In genomic region chr1:166153351-166154120, GRCm38 (mm10) we compare ENCODE assay signal across 8 mouse cellular contexts. TPM values are rescaled to one million over a fixed set of nuclear protein-coding genes. Genes with fewer than 3 reads are reported as not detected.
DNase-seq lines count a peak whose midpoint lies in the region; ATAC-seq and TF ChIP-seq lines count a peak whose summit lies in the region.

No protein-coding gene starts in this region.

- no peak for TF ChIP-seq POLR2A in myocyte (IDR thresholded peaks at IDR 0.05; ENCODE audit: insufficient read length, low read depth)

- peak; percentile 67 for DNase-seq in kidney, adult 11 months
- peak; percentile 88 for DNase-seq in embryo, embryonic 9.5 days (ENCODE audit: extremely low spot score)
- peak; percentile 73 to 95 for DNase-seq in heart, adult 18-20 months
- DNase-seq in kidney, adult 9 months = peak; percentile 88
- peak; percentile 85 for DNase-seq in liver
- DNase-seq in spleen, postnatal 4 days (ENCODE audit: low spot score in 2 of 2) = peak; percentile 83 to 95

- no peaks in the 10 kb centered on the region for H3K4me1 ChIP-seq in kidney, embryonic 14.5 days (ENCODE audit: control insufficient read depth, insufficient read depth, low read length)

- WGBS in kidney, embryonic 14.5 days = 12% methylated on average over 18 of the region's 18 CpGs

- H3K79me2 ChIP-seq in myocyte (ENCODE audit: control insufficient read depth, insufficient read depth) = no peaks in the 10 kb centered on the region

- H3ac ChIP-seq in myocyte (ENCODE audit: control insufficient read depth, insufficient read length) = no peak overlapping the region

- no peak overlapping the region for H3K27ac ChIP-seq in kidney, embryonic 14.5 days (ENCODE audit: low read depth, low read length)

- peaks cover 4% of the 10 kb centered on the region; the same call in 1 of the 2 replicates for H3K27me3 ChIP-seq in kidney, embryonic 14.5 days (ENCODE audit: control insufficient read depth, insufficient read depth, low read length)
- peaks cover 9% of the 10 kb centered on the region for H3K27me3 ChIP-seq in myocyte (ENCODE audit: control insufficient read depth, insufficient read depth, insufficient read length)

- no peak overlapping the region for H3K9ac ChIP-seq in kidney, embryonic 14.5 days (ENCODE audit: low read depth, low read length)

- no peaks in the 10 kb centered on the region for H3K9me3 ChIP-seq in kidney, embryonic 14.5 days (ENCODE audit: control insufficient read depth, low read length)

- ATAC-seq in kidney, embryonic 14.5 days (ENCODE audit: low FRiP score, low TSS enrichment) = no peak

- no peak overlapping the region for H3K4me2 ChIP-seq in kidney, embryonic 14.5 days (replicated peaks; ENCODE audit: low read depth, low read length)
- H3K4me2 ChIP-seq in myocyte (ENCODE audit: low read depth) = peak overlapping the region; percentile 63

- H3K4me3 ChIP-seq in kidney, embryonic 14.5 days (ENCODE audit: low read length) = no peak overlapping the region
- no peak overlapping the region for H3K4me3 ChIP-seq in myocyte

- no peaks in the 10 kb centered on the region for H3K36me3 ChIP-seq in kidney, embryonic 14.5 days (ENCODE audit: control insufficient read depth, insufficient read depth, low read length)
- no peaks in the 10 kb centered on the region for H3K36me3 ChIP-seq in myocyte (ENCODE audit: control insufficient read depth, insufficient read depth)

TF ChIP-seq in myocyte, 11 proteins besides CTCF, POLR2A, EP300 and RAD21:
- TF ChIP-seq CEBPB (IDR thresholded peaks at IDR 0.05; ENCODE audit: insufficient read depth, poor library complexity, severe bottlenecking) (no peak), MYOD1 (IDR thresholded peaks at IDR 0.05; ENCODE audit: control insufficient read depth in 1 of 3, insufficient read length in 2 of 3, low read depth in 2 of 3) (no peak), MYOG (IDR thresholded peaks at IDR 0.05; ENCODE audit: control insufficient read depth in 1 of 3, insufficient read depth in 1 of 3, insufficient read length in 2 of 3, low read depth in 2 of 3) (no peak), SRF (IDR thresholded peaks at IDR 0.05; ENCODE audit: control insufficient read depth, insufficient read length, low read depth) (no peak), USF1 (IDR thresholded peaks at IDR 0.05; ENCODE audit: low read depth) (no peak), POLR2AphosphoS2 (IDR thresholded peaks at IDR 0.05; ENCODE audit: insufficient read length, low read depth) (no peak), TCF12 (IDR thresholded peaks at IDR 0.05; ENCODE audit: insufficient read depth, poor library complexity, severe bottlenecking) (no peak), MAX (IDR thresholded peaks at IDR 0.05; ENCODE audit: low read depth) (no peak), REST (IDR thresholded peaks at IDR 0.05; ENCODE audit: insufficient read depth, insufficient read length) (no peak), TCF3 (IDR thresholded peaks at IDR 0.05; ENCODE audit: insufficient read length, low read depth) (no peak)
TF ChIP-seq in myocyte: peak in this region for 0.

RNA-seq across cellular contexts. Expression of gene Gpa33, which starts 23.5 kb away (rescaled TPM):
- polyA plus RNA-seq in kidney, embryonic 14.5 days (2014; fragmentation: Nextera tagmentation; extraction: Ambion mirVana) = 0.55 and 0.74 TPM in 2 replicates
- total RNA-seq in heart, adult 18-20 months (2021) = not detected
- polyA plus RNA-seq in myocyte (2012; fragmentation: generic; extraction: Trizol) = 0.29 TPM

RNA-seq across cellular contexts. Expression of gene Dusp27, which starts 25.8 kb away (rescaled TPM):
- polyA plus RNA-seq in kidney, embryonic 14.5 days (2014; fragmentation: Nextera tagmentation; extraction: Ambion mirVana) = 0.20 and 0.39 TPM in 2 replicates
- 10 to 100 TPM; 34.7 to 40.0 TPM for total RNA-seq in heart, adult 18-20 months (2021)
- polyA plus RNA-seq in myocyte (2012; fragmentation: generic; extraction: Trizol) = 38.3 TPM

Comparison
In these comparisons a context has a peak if more than half of its experiments do, and no peak if none do; other contexts are left out.
1. RNA of gene Dusp27, which starts 25.8 kb away (polyA plus RNA-seq): 38.3 TPM in myocyte (single experiment); 0.20 to 0.39 TPM in kidney, embryonic 14.5 days; every median in the first group is over 10 times any median in the second.
2. Peak in every context shown above with its lines, with median percentiles within 50 percentile points of each other: DNase-seq.